Mouse (Mus musculus) MEL (cell line): ENCODE data around the gene Ston2.

Experiments
- CTCF ChIP-seq, 3 experiments: IDR thresholded peaks in 2 of 3; conservative IDR thresholded peaks in 1 of 3; 2 replicates each; pipeline ENCODE4 v1.5.1; 2011 to 2012; ENCODE audit warnings: low read length in 3 of 3, low read depth in 2 of 3, mild to moderate bottlenecking in 2 of 3, improper control_type of control experiment in 1 of 3, inconsistent platforms in 1 of 3, mixed read lengths in 1 of 3, moderate library complexity in 1 of 3; ENCODE audit not compliant: control insufficient read depth in 1 of 3, insufficient read depth in 1 of 3, poor library complexity in 1 of 3, severe bottlenecking in 1 of 3
- HCFC1 ChIP-seq: IDR thresholded peaks from 2 replicates; pipeline ENCODE4 v1.6.1; 2012; ENCODE audit warnings: low read depth, mild to moderate bottlenecking, inconsistent platforms, low read length, improper control_type of control experiment, moderate library complexity
- MAFK ChIP-seq: IDR thresholded peaks from 2 replicates; pipeline ENCODE4 v1.6.1; 2011; ENCODE audit warnings: low read depth, mild to moderate bottlenecking, low read length, improper control_type of control experiment, borderline replicate concordance
- MAX ChIP-seq: IDR thresholded peaks from 2 replicates; pipeline ENCODE4 v1.6.1; 2011; ENCODE audit warnings: low read length, improper control_type of control experiment
- NELFE ChIP-seq: IDR thresholded peaks from 2 replicates; pipeline ENCODE4 v1.6.1; 2011; ENCODE audit warnings: low read depth, low read length, improper control_type of control experiment
- POLR2A ChIP-seq, 2 experiments: IDR thresholded peaks; 2 replicates each; pipeline ENCODE4 v1.6.1; 2011 to 2012; ENCODE audit warnings: low read length in 2 of 2, mild to moderate bottlenecking in 2 of 2, control low read depth in 1 of 2, improper control_type of control experiment in 1 of 2, low read depth in 1 of 2, moderate library complexity in 1 of 2; ENCODE audit not compliant: control insufficient read depth in 1 of 2, insufficient read depth in 1 of 2, poor library complexity in 1 of 2
- POLR2AphosphoS5 ChIP-seq: IDR thresholded peaks from 2 replicates; pipeline ENCODE4 v1.6.1; 2012; ENCODE audit warnings: low read depth, borderline replicate concordance, mild to moderate bottlenecking, inconsistent platforms, low read length, moderate library complexity, mixed read lengths
- RCOR1 ChIP-seq: IDR thresholded peaks from 2 replicates; pipeline ENCODE4 v1.6.1; 2012; ENCODE audit warnings: low read depth, mild to moderate bottlenecking, inconsistent platforms, low read length, improper control_type of control experiment
- SMC3 ChIP-seq: IDR thresholded peaks from 2 replicates; pipeline ENCODE4 v1.6.1; 2011; ENCODE audit warnings: low read depth, low read length, improper control_type of control experiment
- TAL1 ChIP-seq: IDR thresholded peaks from 2 replicates; pipeline ENCODE4 v1.6.1; 2012; ENCODE audit warnings: mild to moderate bottlenecking, inconsistent platforms, low read length, moderate library complexity, mixed read lengths
- USF2 ChIP-seq, 2 experiments: IDR thresholded peaks; 2 replicates each; pipeline ENCODE4 v1.6.1; 2011 to 2012; ENCODE audit warnings: improper control_type of control experiment in 2 of 2, low read length in 2 of 2, borderline replicate concordance in 1 of 2, inconsistent platforms in 1 of 2, low read depth in 1 of 2, mild to moderate bottlenecking in 1 of 2; ENCODE audit not compliant: insufficient read depth in 1 of 2

DNA sequence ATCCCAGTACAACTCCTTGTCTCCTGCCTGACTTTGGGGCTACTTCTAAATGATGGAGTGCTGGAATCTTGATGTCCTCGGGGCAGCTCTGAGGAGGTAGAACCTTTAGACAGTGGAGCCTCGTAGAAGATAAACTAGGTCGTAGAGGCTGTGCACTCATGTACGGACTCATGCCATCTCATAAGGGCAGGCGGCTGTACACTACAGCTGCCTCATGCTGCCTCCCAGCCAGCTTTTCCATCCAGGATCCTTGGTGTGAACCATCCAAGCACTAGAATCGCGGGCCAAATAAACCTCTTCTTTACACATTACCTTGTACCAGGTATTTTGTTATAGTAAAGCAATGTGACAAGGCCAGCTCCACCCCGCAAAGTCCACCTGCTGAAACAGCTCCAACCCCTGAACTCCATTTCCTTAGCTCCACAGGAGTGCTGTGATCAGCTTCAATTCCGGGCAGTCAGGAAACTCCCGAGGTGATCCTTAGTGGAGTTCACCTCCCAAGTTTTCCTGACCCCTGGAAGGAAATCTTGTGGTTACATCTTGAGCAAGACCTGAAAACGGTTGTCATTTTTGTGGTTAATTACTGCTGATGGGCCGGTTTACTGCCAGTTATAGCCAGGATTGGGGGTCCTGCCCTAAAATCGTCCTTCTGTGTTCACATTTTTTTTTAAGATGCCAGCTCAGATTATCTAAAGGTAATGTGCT lies 36.1 kb downstream of the Ston2 start:
- TF ChIP-seq CTCF (IDR thresholded peaks at IDR 0.05 in 2 of 3, conservative IDR thresholded peaks at IDR 0.05 in 1 of 3; ENCODE audit: control insufficient read depth in 1 of 3, insufficient read depth in 1 of 3, low read depth in 2 of 3, low read length in 3 of 3, poor library complexity in 1 of 3, severe bottlenecking in 1 of 3) (no peak), TAL1 (no peak), MAX (no peak), POLR2AphosphoS5 (no peak), NELFE (no peak), HCFC1 (no peak), RCOR1 (no peak), POLR2A (IDR thresholded peaks at IDR 0.05; ENCODE audit: control insufficient read depth in 1 of 2, insufficient read depth in 1 of 2, low read depth in 1 of 2, low read length in 2 of 2, poor library complexity in 1 of 2) (no peak), USF2 (IDR thresholded peaks at IDR 0.05; ENCODE audit: borderline replicate concordance in 1 of 2, insufficient read depth in 1 of 2, low read depth in 1 of 2, low read length in 2 of 2) (no peak), MAFK (no peak), SMC3 (no peak)
